Mouse (Mus musculus): ENCODE data around the gene Gm45618.
"Not testable (repeated sequence)": the region's sequence is repeated elsewhere in the genome, so short reads cannot be mapped to it uniquely, and the experiment has no call there.

Gm45618 gene

GRCm38 (mm10) chr7:142120629-142121028 is at the start of gene Gm45618:
Gene Gm45618 (minus strand): TSS chr7:142120729.
- DNase-seq, result not testable (repeated sequence)

GRCm38 (mm10) chr7:142169836-142170235 is 49.3 kb upstream of the Gm45618 start:
- no peak for DNase-seq

DNA sequence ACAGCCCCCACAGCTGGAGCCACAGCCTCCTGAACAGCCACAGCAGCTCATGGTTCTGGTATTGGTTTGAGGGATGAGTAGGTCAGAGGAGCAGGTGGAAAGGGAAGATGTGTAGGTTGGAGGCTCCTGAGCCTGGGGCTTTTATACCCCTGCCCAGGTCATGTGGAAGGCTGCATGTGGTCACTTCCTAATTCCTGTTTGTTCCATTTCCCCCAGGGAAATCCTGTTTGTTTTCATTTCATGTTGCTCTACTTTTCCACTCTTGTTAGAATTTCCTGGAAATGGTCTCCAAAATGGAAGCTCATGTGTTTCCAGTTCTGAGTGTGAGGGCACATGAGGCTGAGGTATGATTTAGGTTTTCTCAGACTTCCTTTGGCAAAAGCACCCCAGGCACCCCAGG is 45.1 kb upstream of the Gm45618 start, which contains the start of gene Gm4553:
Gm4553 (minus strand) TSS at position 101 of the 400 bp plus-strand sequence.
- not testable (repeated sequence) for DNase-seq

DNA sequence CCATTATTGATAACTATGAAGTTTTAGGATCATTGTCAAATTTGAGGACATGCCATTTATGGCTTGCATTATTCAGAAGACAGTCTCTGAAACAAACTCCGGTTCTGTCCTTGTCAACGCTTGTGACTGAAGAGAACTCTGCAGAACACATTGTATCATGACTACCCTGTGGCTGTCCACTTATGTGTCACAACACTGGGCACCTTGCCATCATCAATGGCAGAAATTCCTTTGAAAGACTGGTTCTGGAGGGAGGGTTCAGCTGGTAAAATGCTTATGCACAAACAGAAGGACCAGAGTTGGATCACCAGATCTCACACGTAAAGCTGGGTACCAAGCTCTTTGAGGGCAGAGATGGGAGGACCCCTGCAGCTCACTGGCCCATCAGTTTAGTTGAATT is 38.8 kb upstream of the Gm45618 start:
- DNase-seq, result no peak

DNA sequence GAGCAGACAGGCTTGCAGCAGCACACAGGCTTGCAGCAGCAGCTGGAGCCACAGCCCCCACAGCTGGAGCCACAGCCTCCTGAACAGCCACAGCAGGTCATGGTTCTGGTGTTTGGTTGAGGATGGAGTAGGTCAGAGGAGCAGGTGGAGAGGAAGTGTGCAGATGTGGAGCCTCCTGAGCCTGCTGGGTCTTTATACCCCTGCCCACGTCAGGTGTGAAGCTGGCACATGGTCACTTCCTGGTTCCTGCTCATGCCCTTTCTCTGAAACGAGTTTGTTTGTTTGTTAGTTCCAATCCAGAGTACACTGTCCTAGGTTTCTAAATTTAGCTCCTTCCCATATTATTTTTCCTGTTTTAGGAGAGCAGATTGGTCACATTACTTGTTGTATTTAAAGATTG is 36.5 kb upstream of the Gm45618 start, which contains the start of gene Gm29735:
Gm29735 (minus strand) TSS at position 101 of the 400 bp plus-strand sequence.
- DNase-seq, result not testable (repeated sequence)

- no peak for DNase-seq
These were observed 34.8 kb upstream of the Gm45618 start for GRCm38 (mm10) chr7:142155308-142155707.

DNA sequence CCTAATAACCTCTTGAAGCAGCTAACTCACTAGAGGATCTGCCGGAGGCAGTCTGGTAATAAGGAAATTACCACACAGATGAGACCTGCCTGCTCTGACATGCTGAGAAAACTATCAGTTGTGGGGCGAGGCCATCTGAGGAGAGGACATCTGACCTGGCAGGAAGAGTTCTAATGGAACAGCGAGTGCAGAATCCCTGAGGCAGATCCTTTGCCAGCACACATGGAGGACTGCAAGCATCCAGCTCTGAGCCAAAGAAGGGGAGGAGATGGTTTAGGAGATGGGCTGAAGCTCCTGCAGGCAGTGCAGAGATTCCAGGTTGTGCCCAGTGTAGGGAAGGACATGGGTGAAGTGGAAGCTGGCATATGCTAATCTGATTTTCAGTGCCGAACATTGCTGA is 31.7 kb upstream of the Gm45618 start:
- DNase-seq, result no peak

GRCm38 (mm10) chr7:142148633-142149032 is 28.1 kb upstream of the Gm45618 start:
- DNase-seq, result no peak

GRCm38 (mm10) chr7:142146033-142146432 is 25.5 kb upstream of the Gm45618 start:
- DNase-seq, result peak; percentile 62 to 77

DNA sequence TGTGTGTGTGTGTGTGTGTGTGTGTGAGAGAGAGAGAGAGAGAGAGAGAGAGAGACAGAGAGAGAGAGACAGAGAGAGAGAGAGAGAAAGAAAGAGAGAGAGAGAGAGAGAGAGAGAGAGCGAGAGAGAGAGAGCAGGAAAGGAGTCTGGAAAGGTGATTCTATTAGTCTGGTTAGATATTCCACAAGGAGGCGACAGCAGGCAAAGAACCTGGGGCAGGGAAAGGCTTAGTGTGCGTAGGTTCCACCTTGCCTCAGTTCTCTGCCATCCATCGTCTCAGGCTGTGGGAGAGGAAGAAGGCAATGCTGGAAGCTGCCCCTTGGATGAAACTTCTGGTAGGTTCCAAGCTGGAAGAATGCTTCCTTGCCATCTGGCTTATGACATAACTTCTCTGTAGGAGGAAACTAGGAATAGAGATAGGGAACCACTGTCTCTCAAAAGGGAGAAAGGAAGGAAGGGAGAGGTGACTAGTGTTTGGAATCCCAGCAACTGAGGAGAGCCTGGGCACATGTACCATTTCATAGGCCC is 24.9 kb upstream of the Gm45618 start:
- no peak for DNase-seq

GRCm38 (mm10) chr7:142144507-142144906 is 24.0 kb upstream of the Gm45618 start, which contains the start of gene Gm45337:
Gene Gm45337 (minus strand): TSS chr7:142144607.
- DNase-seq, result no peak

DNA sequence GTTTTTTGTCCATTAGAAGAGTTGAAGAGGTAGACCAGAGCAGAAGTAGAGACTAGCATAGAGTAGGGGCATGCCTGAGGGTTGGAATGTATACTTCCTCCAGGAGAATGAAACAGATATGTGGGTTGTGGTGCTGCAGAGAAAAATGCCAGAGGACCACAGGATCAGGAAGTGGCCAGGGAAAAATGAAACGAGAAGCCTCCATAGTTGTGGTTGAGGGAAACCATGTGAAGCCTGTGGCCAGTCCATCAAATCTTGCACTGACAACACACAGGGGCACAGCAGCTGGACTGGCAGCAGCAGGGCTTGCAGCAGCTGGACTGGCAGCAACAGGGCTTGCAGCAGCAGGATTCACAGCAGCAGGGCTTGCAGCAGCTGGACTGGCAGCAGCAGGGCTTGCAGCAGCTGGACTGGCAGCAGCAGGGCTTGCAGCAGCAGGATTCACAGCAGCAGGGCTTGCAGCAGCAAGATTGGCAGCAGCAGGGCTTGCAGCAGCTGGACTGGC is 23.0 kb upstream of the Gm45618 start:
- DNase-seq, result not testable (repeated sequence)

GRCm38 (mm10) chr7:142140696-142141095 is 20.2 kb upstream of the Gm45618 start:
- no peak for DNase-seq

DNA sequence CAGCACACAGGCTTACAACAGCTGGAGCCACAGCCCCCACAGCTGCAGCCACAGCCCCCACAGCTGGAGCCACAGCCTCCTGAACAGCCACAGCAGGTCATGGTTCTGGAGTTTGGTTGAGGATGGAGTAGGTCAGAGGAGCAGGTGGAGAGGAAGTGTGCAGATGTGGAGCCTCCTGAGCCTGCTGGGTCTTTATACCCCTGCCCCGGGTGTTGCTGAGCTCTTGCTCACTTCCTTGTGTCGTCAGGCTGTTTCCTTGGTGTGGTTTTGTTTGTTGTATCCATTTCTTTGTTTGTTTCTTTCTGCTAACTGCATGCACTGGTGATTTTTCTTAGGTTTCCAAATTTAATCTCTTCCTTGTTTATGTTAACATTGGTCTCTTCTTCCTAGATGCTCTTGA is 15.4 kb upstream of the Gm45618 start, which contains the start of gene Gm39115:
Gm39115 (minus strand) TSS at position 101 of the 400 bp plus-strand sequence.
- DNase-seq, result not testable (repeated sequence)

DNA sequence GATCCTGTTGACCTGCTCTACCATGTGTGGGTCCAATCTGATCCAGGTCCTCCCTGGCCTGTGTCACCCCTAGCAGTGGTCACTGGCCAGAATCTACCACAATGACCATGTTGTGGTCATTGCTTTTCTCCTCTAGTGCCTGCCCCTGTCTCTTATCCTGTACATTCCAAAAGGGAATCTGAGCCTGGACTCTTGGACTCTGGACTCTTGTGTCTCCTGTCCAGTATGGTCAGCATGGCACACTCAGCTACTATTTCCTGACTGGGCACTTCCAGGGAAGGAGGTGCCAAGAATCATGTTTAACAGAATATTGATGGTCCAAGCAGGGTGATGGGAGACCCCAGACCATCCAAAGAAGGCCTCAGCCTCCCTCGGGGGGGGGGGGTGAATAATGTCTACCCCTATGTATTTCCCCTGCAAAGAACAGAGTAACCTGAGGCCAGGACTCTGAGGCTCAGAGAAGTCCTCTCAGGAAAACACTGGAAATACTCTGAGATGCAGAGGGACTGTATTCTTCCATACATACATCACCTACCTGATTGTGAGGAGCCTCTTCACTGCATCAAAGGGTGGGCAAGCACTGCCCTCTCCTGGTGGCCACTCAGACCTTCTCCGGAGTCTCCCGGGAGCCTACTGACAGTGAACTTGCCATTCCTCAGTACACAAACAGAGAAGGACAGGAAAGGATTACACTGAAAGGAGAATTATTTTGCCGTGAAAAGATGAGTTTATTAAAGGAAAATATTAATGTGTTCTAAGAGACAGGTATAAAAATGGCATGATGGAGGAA is 13.9 kb upstream of the Gm45618 start:
- DNase-seq, result peak; percentile 56 to 63

- no peak for DNase-seq
These were observed 8.3 kb upstream of the Gm45618 start for GRCm38 (mm10) chr7:142128843-142129242.

DNA sequence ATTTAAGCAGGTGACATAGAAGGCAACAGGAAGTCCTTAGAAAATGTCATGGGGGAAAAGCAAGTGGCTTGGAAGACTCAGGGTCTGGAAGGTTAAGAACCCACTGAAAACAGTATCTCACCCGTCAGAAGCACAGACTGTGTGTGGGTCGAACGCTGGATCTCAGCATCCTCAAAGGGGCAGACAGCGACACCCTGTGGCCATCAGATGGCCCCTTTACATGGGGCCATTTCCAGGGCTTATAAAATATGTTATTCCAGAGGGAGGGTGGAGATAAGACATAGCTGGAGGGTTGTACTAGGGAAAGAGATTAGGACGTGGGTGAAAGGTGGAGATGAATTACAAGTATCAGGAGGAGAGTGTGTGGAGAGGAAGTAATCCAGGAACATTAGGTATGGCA is 897 bp downstream of the Gm45618 start:
- peak in 1 of 2 experiments; percentile 12 for DNase-seq

DNA sequence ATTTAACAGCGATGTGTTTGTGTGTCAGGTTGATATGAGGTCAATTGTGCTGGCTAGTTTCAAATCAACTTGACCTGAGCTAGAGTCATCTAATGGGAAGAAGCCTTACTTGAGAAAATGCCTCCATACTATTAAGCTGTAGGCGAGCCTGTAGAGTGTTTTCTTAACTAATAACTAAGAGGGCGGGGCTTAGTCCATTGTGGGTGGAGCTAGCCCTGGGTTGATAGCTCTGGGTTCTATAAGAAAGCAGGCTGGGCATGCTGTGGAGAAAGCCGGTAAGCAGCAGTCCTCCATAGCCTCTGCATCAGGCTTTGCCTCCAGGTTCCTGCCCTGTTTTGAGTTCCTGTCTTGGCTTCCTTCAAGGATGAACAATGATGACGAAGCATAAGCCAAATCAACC is 15.8 kb downstream of the Gm45618 start:
- no peak for DNase-seq

DNA sequence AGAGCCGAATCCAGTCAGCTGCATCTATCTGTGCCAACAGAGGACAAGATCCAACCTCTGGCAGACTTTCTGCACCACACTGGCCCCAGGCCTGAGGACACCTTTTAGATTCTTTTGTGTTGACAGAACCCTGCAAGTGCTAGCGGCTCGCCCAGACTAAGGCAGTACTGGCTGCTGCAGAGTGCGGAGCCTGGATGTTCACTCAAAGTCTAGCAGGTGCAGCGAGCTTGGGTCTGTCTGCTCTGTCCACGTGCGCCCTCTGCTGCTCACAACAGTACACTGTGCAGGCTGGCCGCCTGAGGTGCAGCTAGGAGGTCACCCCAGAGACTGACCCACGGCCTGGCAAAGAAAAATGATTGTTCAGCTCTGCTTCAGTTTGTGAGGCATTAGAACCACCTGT is 22.8 kb downstream of the Gm45618 start:
- peak; percentile 88 to 90 for DNase-seq

DNA sequence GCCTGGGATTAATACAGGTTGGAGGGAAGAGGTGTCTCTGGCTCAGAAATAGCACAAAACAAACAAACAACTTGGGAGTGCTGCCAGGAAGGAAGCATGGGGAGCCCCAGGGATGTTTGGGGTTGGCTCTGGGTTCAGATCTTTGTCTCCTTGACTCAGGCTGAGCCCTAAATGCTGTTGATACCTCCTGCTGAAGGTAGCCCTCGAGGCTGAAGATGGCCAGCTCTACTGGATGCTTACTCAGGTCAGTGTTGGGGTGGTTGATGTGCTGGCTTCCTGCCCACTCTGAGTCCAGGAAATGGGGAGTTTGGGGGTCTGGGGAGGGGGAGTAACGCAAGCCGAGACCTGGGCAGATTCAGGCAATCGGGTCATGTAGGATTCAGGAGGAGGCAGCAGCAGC is 23.8 kb downstream of the Gm45618 start:
- no peak for DNase-seq

- peak; percentile 88 to 94 for DNase-seq
These were observed 25.2 kb downstream of the Gm45618 start, which contains the start of gene Dusp8 for GRCm38 (mm10) chr7:142095183-142095931. Gene Dusp8 (minus strand): TSS chr7:142095843.

GRCm38 (mm10) chr7:142094301-142095143 is 26.0 kb downstream of the Gm45618 start:
- peak in 1 of 2 experiments; percentile 64 for DNase-seq

All from kidney, postnatal 25 days (tissue).